Mouse (Mus musculus): ENCODE results near the gene Akap1.

DNA sequence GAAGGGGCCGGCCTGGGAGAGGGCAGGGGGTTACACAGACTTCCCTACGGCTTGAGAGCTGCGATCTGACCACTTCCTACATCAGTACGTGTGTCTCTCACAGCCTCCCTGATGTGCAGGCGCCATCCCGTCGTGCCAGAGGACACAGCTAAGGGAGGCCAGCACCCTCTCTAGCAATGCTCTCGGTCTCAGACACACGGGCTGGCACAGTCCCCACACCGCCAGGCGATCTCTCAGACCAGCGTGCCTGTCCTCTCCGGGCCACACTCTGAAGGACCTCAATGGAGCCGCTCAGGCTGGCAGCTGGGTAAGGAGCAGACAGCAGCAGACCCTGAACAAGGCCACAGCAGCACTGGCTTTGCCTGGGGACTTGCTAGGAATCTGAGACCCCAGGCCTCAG lies 30.3 kb downstream of the Akap1 start:
- TF ChIP-seq CTCF (IDR thresholded peaks at IDR 0.05; ENCODE audit: low read depth) (no peak), EP300 (IDR thresholded peaks at IDR 0.05; ENCODE audit: low read depth) (no peak)
